Mouse (Mus musculus) lung, adult 2 months (tissue): ENCODE results near the gene Stard7.

Experiments
- CTCF ChIP-seq: fragments of 200-500 bp; IDR thresholded peaks from 2 replicates; pipeline ENCODE4 v1.5.1; 2011; ENCODE audit warnings: mild to moderate bottlenecking, low read length, control low read depth; ENCODE audit not compliant: insufficient read depth
- POLR2A ChIP-seq: fragments of 200-500 bp; IDR thresholded peaks from 2 replicates; pipeline ENCODE4 v1.6.1; 2011; ENCODE audit warnings: low read depth, mild to moderate bottlenecking, control low read depth, low read length, borderline replicate concordance; ENCODE audit errors: extremely low read depth

DNA sequence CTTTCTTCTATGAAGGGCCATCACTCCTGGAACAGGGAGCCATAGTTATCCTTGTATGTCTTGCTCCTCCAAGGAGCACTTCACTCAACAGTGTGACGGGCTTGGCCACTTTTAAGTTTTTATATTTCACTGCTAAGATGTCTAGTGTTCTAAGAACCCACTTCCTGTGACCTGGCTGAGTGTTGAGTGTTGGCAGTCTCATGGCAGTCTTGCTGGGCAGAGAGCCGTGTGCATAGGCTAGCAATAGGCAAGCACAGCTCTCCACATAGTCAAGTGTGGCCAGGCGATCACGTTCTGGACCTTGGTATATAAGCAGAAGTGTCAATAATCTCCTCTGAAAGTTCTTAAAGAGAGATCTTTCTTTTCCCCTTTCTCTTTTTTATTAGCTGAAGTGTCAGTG, 48.1 kb downstream of the Stard7 start:
- TF ChIP-seq CTCF (no peak), POLR2A (no peak)
